24 mouse cellular contexts compared by ENCODE assay signal in the genomic region with DNA sequence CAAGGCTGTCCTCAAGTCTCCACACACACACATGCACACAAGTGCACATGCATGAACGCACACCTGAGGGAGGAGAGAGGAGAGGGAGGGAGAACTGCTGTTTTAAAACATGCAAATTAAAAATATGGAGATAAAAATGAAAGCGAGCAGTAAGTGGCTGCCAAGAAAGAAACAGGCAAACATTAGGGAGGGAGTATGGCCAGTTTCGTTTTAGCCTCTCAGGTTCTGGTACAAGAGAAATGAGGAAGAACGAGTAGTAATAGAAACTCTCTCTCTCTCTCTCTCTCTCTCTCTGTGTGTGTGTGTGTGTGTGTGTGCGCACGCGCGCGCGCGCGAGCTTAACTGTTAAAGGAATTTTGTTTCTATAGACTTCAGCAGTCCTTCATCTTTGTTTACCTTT. TPM values are rescaled to one million over a fixed set of nuclear protein-coding genes. Genes with fewer than 3 reads are reported as not detected.
DNase-seq lines count a peak whose midpoint lies in the region; ATAC-seq and TF ChIP-seq lines count a peak whose summit lies in the region.
"Had no signal": no experiment of that assay in that cellular context is flagged by ENCODE, and none has a peak within 500 bp of the region (broad histone marks: within the 10 kb centered on the region; RNA-seq: fewer than 3 reads in every experiment).

No protein-coding gene starts in this region.

- no peak for TF ChIP-seq CTCF in layer of hippocampus, adult 2 months (conservative IDR thresholded peaks at IDR 0.05)

- peak; percentile 9 for DNase-seq in B cell, adult 2 months
- peak; percentile 46 for DNase-seq in MEL-GATA-1-ER (ENCODE audit: extremely low read depth, low read depth)
- DNase-seq in layer of hippocampus, adult 2 months (ENCODE audit: low spot score in 2 of 2): no peak
- DNase-seq in c-Kit-positive CD71-positive TER-119-positive erythroid progenitor cells, embryonic 14.5 days (ENCODE audit: low spot score): no peak
- no peak for DNase-seq in cerebellum, postnatal 25 days
- DNase-seq: adrenal gland, postnatal 14 days; cerebellum, adult 11 months; cerebellum, adult 9-10 months; embryo, embryonic 11 days; gastrocnemius, adult 2 months; gastrocnemius, postnatal 25 days; heart, adult 18-20 months; heart, postnatal 10 days; heart, postnatal 4 days; kidney, adult 18-20 months had no signal

- H3K4me3 ChIP-seq in layer of hippocampus, adult 2 months: no peak overlapping the region
- H3K4me3 ChIP-seq: embryonic facial prominence, embryonic 15.5 days; erythroblast, embryonic 14.5 days; forebrain, embryonic 10.5 days; gastrocnemius, adult 2 months; heart, embryonic 10.5 days; intestine, embryonic 15.5 days had no signal

- no peak overlapping the region for H3K27ac ChIP-seq in layer of hippocampus, adult 2 months
- H3K27ac ChIP-seq: embryonic facial prominence, embryonic 15.5 days; forebrain, embryonic 10.5 days; gastrocnemius, adult 2 months; heart, embryonic 10.5 days; hindbrain, embryonic 14.5 days; intestine, embryonic 15.5 days had no signal

- ATAC-seq in megakaryocyte, adult 5-6 weeks (ENCODE audit: poor library complexity, severe bottlenecking): peak; percentile 63
- ATAC-seq: forebrain, embryonic 14.5 days; intestine, embryonic 15.5 days had no signal

RNA-seq across cellular contexts. Expression of a gene that starts 12.7 kb away (rescaled TPM):
- not detected in 2 replicates for total RNA-seq in megakaryocyte, adult 5-6 weeks (2015)
- total RNA-seq in megakaryocyte, adult 5-6 weeks (2017): not detected in 2 replicates
- total RNA-seq in layer of hippocampus, adult 2 months (2021): 1 to 10 TPM; 1.0 to 1.8 TPM

RNA-seq across cellular contexts. Expression of a gene that starts 22.4 kb away (rescaled TPM):
- total RNA-seq in megakaryocyte, adult 5-6 weeks (2015): not detected in 2 replicates
- not detected in 2 replicates for total RNA-seq in megakaryocyte, adult 5-6 weeks (2017)
- under 1 TPM; 0.28 to 0.29 TPM for total RNA-seq in layer of hippocampus, adult 2 months (2021)
- total RNA-seq: adrenal gland, postnatal 14 days; ES-E14; gastrocnemius, adult 2 months; gastrocnemius, postnatal 25 days; heart, adult 18-20 months; heart, postnatal 10 days; heart, postnatal 4 days had no signal

RNA-seq across cellular contexts. Expression of a gene that starts 54.4 kb away (rescaled TPM):
- total RNA-seq in megakaryocyte, adult 5-6 weeks (2015): 1.0 TPM in 1 of 2 replicates, not detected in the other
- total RNA-seq in megakaryocyte, adult 5-6 weeks (2017): not detected in 2 replicates
- total RNA-seq in layer of hippocampus, adult 2 months (2021): 1 to 10 TPM; 1.1 to 1.4 TPM

Comparison
In these comparisons a context has a peak if more than half of its experiments do, and no peak if none do; other contexts are left out.
1. DNase-seq: peak in B cell, adult 2 months (2 of 2) and MEL-GATA-1-ER (single experiment); none in layer of hippocampus, adult 2 months (0 of 2), c-Kit-positive CD71-positive TER-119-positive erythroid progenitor cells, embryonic 14.5 days (single experiment) and cerebellum, postnatal 25 days (0 of 2).